Mouse (Mus musculus) heart, adult 2 months (tissue): ENCODE measurements around the gene Fbxo9.

Experiments
- CTCF ChIP-seq: fragments of 200-600 bp; IDR thresholded peaks from 2 replicates; pipeline ENCODE4 v1.8.1; 2022; ENCODE audit warnings: antibody characterized with exemption, mild to moderate bottlenecking, moderate library complexity
- EP300 ChIP-seq: fragments of 200-500 bp; IDR thresholded peaks from 2 replicates; pipeline ENCODE4 v1.6.1; 2011; ENCODE audit warnings: low read depth, low read length, control low read depth; ENCODE audit not compliant: insufficient read depth
- POLR2A ChIP-seq: fragments of 200-500 bp; IDR thresholded peaks from 2 replicates; pipeline ENCODE4 v1.6.1; 2011; ENCODE audit warnings: mild to moderate bottlenecking, low read depth, low read length, control low read depth; ENCODE audit not compliant: insufficient read depth

GRCm38 (mm10) chr9:78051677-78052076 is 57.2 kb downstream of the Fbxo9 start, which contains the start of gene Gcm1:
- TF ChIP-seq CTCF (no peak), POLR2A (no peak), EP300 (no peak)
